Mouse (Mus musculus) kidney, postnatal 10 days (tissue): ENCODE results near the gene Col2a1.

Source experiments
- DNase-seq: peaks from one replicate; pipeline ENCODE4 v3.0.0; 2021; ENCODE audit warnings: mixed read lengths

Col2a1 gene

GRCm38 (mm10) chr15:97956416-97956815 is 48.1 kb downstream of the Col2a1 start:
- no peak for DNase-seq

- no peak for DNase-seq
Observed at GRCm38 (mm10) chr15:97955742-97956141, 48.8 kb downstream of the Col2a1 start.

GRCm38 (mm10) chr15:97955286-97955685 is 49.2 kb downstream of the Col2a1 start:
- no peak for DNase-seq

GRCm38 (mm10) chr15:97954671-97955070 is 49.8 kb downstream of the Col2a1 start:
- no peak for DNase-seq

- DNase-seq = no peak
Observed at GRCm38 (mm10) chr15:97952889-97953189, 51.7 kb downstream of the Col2a1 start.

GRCm38 (mm10) chr15:97952137-97952888 is 52.2 kb downstream of the Col2a1 start:
- DNase-seq = peak; percentile 80

- no peak for DNase-seq
Observed at GRCm38 (mm10) chr15:97950240-97950639, 54.3 kb downstream of the Col2a1 start.

GRCm38 (mm10) chr15:97949706-97950105 is 54.8 kb downstream of the Col2a1 start:
- no peak for DNase-seq

GRCm38 (mm10) chr15:97948720-97949119 is 55.8 kb downstream of the Col2a1 start:
- no peak for DNase-seq

GRCm38 (mm10) chr15:97945656-97946315 is 58.7 kb downstream of the Col2a1 start:
- DNase-seq = no peak

GRCm38 (mm10) chr15:97944919-97945574 is 59.4 kb downstream of the Col2a1 start:
- peak; percentile 57 for DNase-seq

GRCm38 (mm10) chr15:97943356-97943755 is 61.1 kb downstream of the Col2a1 start:
- peak; percentile 83 for DNase-seq

- DNase-seq = no peak
Observed at GRCm38 (mm10) chr15:97942538-97942937, 62.0 kb downstream of the Col2a1 start.

- DNase-seq = no peak
Observed at GRCm38 (mm10) chr15:97941306-97941705, 63.2 kb downstream of the Col2a1 start.

- DNase-seq = no peak
Observed at GRCm38 (mm10) chr15:97940088-97940487, 64.4 kb downstream of the Col2a1 start.

GRCm38 (mm10) chr15:97938580-97938979 is 65.9 kb downstream of the Col2a1 start:
- DNase-seq = no peak

GRCm38 (mm10) chr15:97932441-97932840 is 72.1 kb downstream of the Col2a1 start:
- DNase-seq = peak; percentile 47

GRCm38 (mm10) chr15:97929259-97929824 is 75.2 kb downstream of the Col2a1 start:
- DNase-seq = no peak

- DNase-seq = no peak
Observed at GRCm38 (mm10) chr15:97927821-97928220, 76.7 kb downstream of the Col2a1 start.

GRCm38 (mm10) chr15:97927018-97927417 is 77.5 kb downstream of the Col2a1 start:
- peak; percentile 72 for DNase-seq
